Mouse (Mus musculus) R1 (cell line): ENCODE data around the gene Hist2h2ac.
"Not testable (repeated sequence)": the region's sequence is repeated elsewhere in the genome, so short reads cannot be mapped to it uniquely, and the experiment has no call there.

Experiments used
- DNase-seq: peaks from one replicate; pipeline ENCODE4 v3.0.0-alpha.2; 2018; ENCODE audit warnings: low read depth, low spot score

Gene Hist2h2ac

GRCm38 (mm10) chr3:96181510-96182381 is 38.9 kb downstream of the Hist2h2ac start:
- no peak for DNase-seq

DNA sequence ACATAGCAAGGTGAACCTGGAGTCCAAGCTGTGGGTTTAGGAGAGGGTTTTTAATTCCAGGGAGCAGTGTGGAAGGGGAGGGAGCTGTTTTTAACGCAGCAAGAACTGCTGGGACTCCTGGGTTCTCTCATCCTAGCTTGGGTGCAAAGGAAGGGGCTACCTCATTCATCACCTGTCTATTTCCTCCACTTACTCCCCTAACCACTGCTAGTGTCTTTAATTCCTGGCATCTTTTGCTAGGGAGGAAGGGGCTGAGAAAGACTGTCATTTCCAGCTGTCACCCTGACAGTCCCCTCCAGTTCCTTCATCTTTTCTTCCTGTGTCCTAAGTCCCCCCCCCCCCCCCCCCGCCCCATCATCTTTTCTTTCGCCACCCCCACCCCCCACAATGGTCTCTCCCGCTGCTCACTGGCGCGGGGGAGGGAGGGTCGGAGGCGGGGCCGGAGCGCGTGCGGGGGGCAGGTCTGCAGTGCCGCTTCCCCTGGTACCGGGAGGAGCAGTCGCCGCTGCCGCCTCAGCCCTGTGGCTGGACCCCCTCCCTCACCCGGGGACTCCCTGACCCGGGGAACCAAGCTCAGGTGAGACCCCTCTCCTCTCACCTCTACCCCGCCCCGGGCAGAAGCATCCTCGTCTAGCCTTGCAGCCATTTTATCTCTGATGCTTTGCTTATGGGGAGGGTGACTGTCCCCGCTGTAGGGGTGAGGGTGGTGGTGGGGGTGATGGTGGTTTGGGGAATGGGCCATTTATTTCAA is 39.8 kb downstream of the Hist2h2ac start, which contains the start of gene Sv2a:
TSS of gene Sv2a (plus strand) at position 425 of the 751 bp plus-strand sequence.
- DNase-seq: peak; percentile 40

DNA sequence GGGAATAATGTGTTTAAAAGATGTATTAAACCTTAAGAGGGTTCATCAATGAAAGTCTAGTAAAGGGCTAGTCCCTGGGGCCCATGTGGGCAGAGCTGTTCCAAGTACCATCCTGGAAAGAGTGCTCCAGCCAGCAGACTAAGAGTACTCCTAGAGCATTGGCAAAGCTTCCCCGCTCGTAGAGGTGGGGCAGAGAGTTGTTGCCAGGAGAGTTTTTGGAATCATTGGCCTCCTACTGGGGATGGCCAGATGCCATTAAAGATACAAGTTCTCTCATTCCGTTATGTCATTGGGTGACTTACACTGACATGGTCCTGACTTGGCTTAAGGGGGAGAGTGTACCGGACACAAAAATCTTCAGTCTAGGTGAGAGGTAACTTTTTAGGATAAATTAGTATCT is 41.1 kb downstream of the Hist2h2ac start:
- no peak for DNase-seq

GRCm38 (mm10) chr3:96178902-96179301 is 41.8 kb downstream of the Hist2h2ac start:
- no peak for DNase-seq

DNA sequence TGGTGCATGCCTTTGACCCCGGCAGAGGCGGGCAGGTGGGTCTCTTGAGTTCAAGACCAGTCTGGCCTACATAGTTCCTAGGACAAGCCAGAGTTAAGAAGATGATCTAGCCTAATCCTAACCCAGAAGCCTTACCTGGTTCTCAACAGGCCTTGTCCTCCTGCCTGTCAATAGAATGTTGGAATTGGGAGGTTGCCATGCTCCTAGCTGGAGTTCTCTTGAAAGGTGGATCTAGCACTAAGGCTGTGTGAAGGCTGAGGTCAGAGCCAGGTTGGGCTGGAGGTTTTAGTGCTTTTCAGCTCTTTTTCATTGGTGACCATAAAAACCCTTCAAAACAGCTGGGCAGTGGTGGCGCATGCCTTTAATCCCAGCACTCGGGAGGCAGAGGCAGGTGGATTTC is 42.3 kb downstream of the Hist2h2ac start:
- DNase-seq: no peak

DNA sequence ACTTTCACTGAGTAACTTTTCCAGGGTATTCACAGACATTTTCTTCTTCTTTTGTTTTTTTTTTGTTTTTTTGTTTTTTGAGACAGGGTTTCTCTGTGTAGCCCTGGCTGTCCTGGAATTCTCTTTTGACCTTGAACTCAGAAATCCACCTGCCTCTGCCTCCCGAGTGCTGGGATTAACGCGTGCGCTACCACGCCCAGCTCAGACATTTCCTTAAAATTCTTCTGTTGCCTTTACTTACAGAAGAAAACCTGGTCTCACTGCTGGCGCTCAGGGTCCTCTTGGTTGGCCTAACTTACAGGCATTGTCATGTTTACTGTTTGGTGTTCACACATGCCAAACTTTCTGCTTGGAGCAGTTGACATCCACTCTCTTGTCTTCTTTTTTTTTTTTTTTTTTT is 45.4 kb downstream of the Hist2h2ac start:
- DNase-seq: peak; percentile 90

DNA sequence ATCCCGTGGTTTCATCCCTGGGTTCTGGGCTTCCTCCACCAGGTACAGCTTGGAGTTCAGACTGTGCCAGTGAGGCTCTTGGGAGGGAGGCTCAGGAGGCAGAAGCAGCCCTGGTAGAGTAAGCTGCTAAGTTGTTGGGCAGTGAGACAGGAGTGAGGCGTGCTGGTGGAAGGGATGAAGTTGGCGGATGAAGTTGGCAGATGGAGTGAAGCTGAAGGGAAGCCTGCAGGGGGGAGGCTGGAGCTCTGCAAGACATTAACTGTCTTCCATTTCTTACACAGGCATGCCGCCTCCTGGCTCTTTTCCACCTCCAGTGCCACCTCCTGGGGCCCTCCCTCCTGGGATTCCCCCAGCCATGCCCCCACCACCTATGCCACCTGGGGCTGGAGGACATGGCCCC is 46.6 kb downstream of the Hist2h2ac start:
- DNase-seq: not testable (repeated sequence)

GRCm38 (mm10) chr3:96173185-96173584 is 47.5 kb downstream of the Hist2h2ac start:
- no peak for DNase-seq

DNA sequence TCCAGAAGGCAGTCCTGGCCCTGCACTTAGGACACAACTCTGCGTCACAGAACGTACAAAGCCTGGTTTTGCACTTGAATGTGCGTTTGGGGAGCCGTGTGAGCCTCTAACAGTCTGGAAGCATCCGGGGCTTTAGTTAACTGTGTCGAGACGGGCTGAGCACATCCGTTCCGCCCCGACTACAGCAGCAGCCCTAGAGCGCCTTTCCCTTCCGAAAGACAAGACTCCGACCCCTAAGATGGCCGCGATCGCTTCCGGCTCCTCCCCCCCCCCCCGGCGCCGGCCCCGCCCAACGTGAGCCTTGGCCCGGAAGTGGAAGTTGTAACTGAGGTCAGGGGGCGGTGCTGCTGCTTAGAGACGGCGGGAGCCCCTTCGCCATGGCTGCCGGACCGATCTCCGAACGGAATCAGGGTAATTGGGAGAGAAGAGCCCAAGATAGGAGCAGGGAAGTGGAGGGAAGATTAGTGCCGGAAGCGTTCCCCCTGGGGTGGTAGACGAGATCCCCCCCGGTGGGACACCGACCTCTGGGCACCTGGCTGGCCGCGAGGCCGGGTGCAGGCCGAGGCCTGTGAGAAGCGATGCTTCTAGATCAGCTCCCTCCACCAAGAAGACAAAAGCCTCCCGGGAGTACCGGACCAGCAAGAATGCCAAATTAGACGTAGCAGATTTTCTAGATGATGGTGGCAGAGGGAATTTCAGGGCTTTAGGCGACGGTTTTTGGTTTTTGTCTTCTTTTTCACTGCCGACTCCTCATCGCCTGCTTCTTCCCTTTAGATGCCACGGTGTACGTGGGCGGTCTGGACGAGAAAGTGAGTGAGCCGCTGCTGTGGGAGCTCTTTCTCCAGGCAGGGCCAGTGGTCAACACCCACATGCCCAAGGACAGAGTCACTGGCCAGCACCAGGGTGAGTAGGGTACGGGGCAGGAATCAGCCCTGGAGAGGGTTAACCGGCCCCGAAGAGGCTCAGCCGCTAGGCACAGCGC is 48.2 kb downstream of the Hist2h2ac start, which contains the start of gene Sf3b4:
TSS of gene Sf3b4 (plus strand) at position 136 of the 982 bp plus-strand sequence.
- DNase-seq: peak; percentile 97

DNA sequence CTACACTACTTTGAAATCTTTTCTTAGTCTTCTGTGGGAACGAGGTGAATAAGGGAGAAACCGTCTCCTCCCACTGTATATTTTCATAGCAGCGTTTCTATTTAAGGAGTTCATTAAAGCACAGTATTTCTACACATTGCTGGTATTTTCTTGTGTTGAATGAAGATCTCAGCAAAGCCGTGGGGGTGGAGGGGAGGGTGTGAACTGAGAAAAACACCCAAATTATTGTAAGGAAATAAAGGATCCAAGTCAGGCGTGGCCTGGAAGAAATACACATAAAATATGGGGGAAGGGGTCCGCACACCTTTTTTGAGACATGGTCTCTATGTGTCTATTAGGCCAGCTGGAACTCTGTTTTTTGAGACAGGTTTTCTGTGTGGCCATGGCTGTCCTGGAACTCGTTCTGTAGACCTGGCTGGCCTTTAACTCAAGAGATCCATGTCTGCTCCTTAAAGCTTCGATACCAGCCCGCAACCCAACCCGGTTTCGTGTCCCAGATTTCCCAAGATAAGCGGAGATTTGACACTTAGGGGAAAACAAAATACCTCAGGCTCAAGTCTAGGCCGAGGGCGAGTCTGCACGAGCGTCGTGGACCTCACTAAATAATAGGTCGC is 49.0 kb downstream of the Hist2h2ac start:
- DNase-seq: no peak

DNA sequence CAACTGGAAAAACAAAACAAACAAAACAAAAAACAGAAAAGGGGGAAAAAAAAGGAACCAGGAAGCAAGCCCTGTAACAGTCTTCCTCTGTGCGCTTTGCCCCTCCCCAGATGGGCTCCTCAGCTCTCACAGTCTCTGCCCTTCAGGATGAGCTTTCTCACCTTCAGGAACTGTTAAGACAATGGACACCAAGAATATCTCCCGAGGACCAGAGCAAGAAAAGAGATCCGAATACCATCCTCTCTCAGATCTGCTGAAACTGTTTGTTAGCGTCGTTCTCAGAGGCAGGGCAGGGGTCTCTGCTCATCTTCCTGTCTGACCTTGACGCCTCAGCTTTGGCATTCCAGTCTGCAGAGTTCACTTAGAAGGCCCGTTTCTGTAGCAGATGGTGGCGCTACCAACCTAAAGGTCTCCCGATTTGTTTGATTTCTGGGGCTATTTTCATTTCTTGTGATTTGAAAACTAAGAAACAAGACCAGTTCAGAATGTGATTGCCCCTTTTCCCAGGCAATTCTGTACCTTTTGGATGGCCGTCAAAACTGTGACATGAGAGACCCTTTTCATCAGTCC is 49.6 kb downstream of the Hist2h2ac start:
- DNase-seq: peak; percentile 55
